Mouse (Mus musculus): ENCODE measurements at regions not wholly inside any gene's neighbourhood (a gene's known extent, or its start where the extent isn't known, plus 50 kb on each side); places are given as distances from the start of the nearest gene placed in this dataset.
"Not testable (repeated sequence)": the region's sequence is repeated elsewhere in the genome, so short reads cannot be mapped to it uniquely, and the experiment has no call there.

- no peak for DNase-seq (ENCODE audit: low spot score)
Observed at GRCm38 (mm10) chr11:114483823-114484667, 184.3 kb upstream of the Rpl38 start.

- not testable (repeated sequence) for DNase-seq (ENCODE audit: low spot score)
Observed at GRCm38 (mm10) chr11:114483350-114483749, 185.0 kb upstream of the Rpl38 start.

GRCm38 (mm10) chr11:114482070-114482469, 186.3 kb upstream of the Rpl38 start:
- DNase-seq (ENCODE audit: low spot score): no peak

- no peak for DNase-seq (ENCODE audit: low spot score)
Observed at GRCm38 (mm10) chr11:114481037-114481436, 187.3 kb upstream of the Rpl38 start.

- no peak for DNase-seq (ENCODE audit: low spot score)
Observed at GRCm38 (mm10) chr11:114480119-114480540, 188.2 kb upstream of the Rpl38 start.

GRCm38 (mm10) chr11:114478736-114479135, 189.6 kb upstream of the Rpl38 start:
- no peak for DNase-seq (ENCODE audit: low spot score)

- DNase-seq (ENCODE audit: low spot score): no peak
Observed at GRCm38 (mm10) chr11:114477365-114477764, 191.0 kb upstream of the Rpl38 start.

- DNase-seq (ENCODE audit: low spot score): no peak
Observed at GRCm38 (mm10) chr11:114472501-114473260, 195.6 kb upstream of the Rpl38 start.

GRCm38 (mm10) chr11:114468394-114468793, 199.9 kb upstream of the Rpl38 start:
- DNase-seq (ENCODE audit: low spot score): no peak

- DNase-seq (ENCODE audit: low spot score): no peak
Observed at GRCm38 (mm10) chr11:114467803-114468202, 200.5 kb upstream of the Rpl38 start.

- no peak for DNase-seq (ENCODE audit: low spot score)
Observed at GRCm38 (mm10) chr11:114465486-114465885, 202.8 kb upstream of the Rpl38 start.

GRCm38 (mm10) chr11:114462755-114463374, 205.5 kb upstream of the Rpl38 start:
- DNase-seq (ENCODE audit: low spot score): no peak

- no peak for DNase-seq (ENCODE audit: low spot score)
Observed at GRCm38 (mm10) chr11:114454876-114455330, 213.4 kb upstream of the Rpl38 start.

GRCm38 (mm10) chr11:114448776-114449401, 219.4 kb upstream of the Rpl38 start:
- DNase-seq (ENCODE audit: low spot score): no peak

GRCm38 (mm10) chr11:114447461-114447847, 220.9 kb upstream of the Rpl38 start:
- DNase-seq (ENCODE audit: low spot score): no peak

GRCm38 (mm10) chr11:114446617-114447460, 221.5 kb upstream of the Rpl38 start:
- no peak for DNase-seq (ENCODE audit: low spot score)

- no peak for DNase-seq (ENCODE audit: low spot score)
Observed at GRCm38 (mm10) chr11:114446075-114446616, 222.2 kb upstream of the Rpl38 start.

GRCm38 (mm10) chr11:114444211-114444610, 224.1 kb upstream of the Rpl38 start:
- no peak for DNase-seq (ENCODE audit: low spot score)

- peak; percentile 17 for DNase-seq (ENCODE audit: low spot score)
Observed at GRCm38 (mm10) chr11:114443444-114443843, 224.9 kb upstream of the Rpl38 start.

GRCm38 (mm10) chr11:114439314-114439713, 229.0 kb upstream of the Rpl38 start:
- no peak for DNase-seq (ENCODE audit: low spot score)

- no peak for DNase-seq (ENCODE audit: low spot score)
Observed at GRCm38 (mm10) chr11:114435788-114436187, 232.5 kb upstream of the Rpl38 start.
